Mouse (Mus musculus) urinary bladder, postnatal 4 days (tissue): ENCODE measurements around the gene Supt3.

Source experiments
- DNase-seq, 2 experiments: peaks; one replicate each; pipeline ENCODE4 v3.0.0; 2021 to 2022; ENCODE audit warnings: low spot score in 2 of 2

The Supt3 gene

GRCm38 (mm10) chr17:45056894-45057293 is 279.9 kb downstream of the Supt3 start:
- no peak for DNase-seq

DNA sequence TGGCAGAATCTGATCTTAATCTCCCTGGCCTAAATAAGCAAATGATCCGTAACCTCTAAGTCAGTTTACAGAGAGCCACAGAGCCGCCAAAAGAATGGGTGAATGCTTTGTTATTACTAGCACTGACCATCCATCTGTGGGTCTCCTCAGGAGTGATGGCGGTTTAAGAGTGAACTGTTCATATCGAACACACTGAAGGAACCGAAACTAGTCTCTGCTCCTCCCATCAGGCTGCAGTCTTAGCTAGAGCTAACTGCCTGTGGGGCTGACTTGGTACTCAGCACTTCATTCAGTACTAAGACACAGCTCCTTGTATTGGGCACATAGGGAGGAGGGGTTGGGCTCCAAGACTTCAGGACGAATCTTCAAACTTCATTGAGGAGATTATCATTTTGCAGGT is 280.8 kb downstream of the Supt3 start:
- no peak for DNase-seq

DNA sequence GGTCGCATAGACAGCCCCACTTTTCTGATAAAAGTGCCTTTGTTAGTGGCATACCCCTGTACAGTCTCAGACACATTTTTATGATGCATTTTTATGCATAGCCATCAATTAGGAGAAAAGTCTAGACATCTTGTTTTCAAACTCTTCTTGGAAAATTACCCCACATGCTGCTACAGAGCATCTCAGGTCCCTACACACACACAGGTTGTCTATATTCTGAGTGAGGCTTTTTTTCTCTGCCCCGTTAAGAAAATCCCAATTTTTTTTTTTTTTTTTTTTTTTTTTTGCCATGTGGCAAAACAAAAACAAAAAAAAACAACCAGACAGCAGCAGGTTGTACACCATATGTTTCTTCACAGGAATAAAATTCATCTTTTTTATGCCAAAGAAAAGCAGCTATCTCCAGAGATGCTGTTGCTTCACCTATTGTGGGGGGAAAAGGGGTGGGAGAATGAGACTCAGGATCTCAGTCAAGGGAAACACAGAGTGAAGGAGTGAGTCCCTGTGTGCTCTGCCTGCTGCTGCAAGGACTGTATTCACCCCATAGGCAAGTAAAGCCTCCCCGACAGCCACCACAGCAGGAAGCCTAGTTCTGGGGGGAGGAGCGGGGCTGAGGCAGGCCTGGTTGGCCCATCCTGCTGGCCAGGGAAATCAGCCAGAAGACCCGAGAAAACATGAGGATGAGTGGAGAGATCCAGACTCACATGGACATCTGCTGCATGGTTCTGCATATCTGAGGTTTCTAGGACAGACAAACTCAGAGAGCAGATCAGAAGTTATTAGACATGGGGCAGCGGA is 281.8 kb downstream of the Supt3 start:
- no peak for DNase-seq

DNA sequence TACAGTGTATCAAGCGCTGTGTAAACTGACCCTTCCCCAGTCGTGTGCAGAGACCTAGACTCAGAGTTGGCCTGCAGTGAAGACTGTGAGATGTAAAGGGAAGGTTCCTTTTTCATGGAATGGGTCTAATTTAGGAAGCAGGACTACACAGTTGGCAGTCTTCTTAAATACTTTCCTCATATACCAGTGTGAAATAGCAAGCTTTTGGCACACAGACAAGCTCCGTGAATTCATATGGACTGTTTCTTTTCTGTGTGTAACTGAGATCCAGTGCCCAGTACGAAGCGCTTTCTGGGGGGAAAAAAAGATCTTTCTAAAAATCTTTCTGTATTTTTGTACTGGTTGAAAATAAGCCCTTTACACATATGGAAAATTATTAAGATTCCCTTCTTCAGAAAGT is 286.8 kb downstream of the Supt3 start:
- no peak for DNase-seq

DNA sequence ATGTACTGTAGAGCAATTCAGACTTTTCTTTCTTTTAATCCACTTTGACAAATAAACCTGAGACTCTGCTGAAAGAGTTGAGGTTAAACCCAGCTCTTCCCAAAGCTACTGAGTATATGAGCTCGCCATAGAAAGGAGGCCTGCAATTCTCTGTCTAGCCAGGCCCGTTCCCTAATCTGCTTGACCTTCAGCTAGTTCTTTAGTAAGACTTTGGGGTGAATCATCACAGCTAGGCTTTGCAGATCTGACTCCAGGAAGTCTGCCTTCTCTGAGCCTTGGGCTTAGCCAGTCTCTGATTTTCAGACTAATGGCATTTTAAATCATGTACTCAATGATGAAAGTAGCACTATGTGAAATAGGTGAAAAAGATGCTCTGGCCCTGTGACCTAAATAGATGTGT is 288.5 kb downstream of the Supt3 start:
- no peak for DNase-seq

DNA sequence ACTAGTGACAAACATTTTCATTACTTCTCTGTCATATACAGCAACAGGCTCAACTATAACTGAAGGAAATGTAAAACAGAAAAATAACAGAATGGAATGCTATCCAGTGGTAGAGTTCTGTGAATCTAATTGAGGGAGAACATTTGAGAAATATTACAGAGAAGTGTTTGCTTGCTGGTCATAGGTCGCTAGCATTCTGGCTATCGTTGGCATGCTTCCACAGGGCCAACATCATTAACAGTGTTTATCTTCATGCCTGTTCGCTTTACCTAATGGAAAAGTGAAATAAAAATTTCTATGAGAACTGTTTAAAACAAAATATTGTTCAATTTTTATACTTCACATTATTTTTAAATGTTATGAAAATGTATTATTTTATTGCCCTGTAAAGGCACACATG is 290.5 kb downstream of the Supt3 start:
- no peak for DNase-seq

GRCm38 (mm10) chr17:45068321-45068720 is 291.4 kb downstream of the Supt3 start:
- DNase-seq = no peak

GRCm38 (mm10) chr17:45072495-45073347 is 295.8 kb downstream of the Supt3 start:
- DNase-seq = no peak

DNA sequence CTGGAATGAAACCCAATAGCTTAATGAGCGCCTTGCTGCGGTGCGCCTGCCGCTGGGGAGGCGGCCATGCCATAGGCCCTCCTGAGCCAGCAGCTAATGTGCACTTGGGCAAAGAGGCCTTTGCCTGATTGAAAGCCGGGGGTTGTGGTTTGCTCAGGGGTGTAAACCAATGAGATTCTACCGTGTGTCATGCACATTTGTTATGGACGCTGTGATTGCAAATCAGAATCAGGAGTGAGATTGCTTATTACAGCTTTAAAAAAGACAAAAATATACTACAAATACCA is 296.3 kb downstream of the Supt3 start:
- no peak for DNase-seq

- DNase-seq = no peak
Measured at GRCm38 (mm10) chr17:45073779-45074178, 296.8 kb downstream of the Supt3 start.

DNA sequence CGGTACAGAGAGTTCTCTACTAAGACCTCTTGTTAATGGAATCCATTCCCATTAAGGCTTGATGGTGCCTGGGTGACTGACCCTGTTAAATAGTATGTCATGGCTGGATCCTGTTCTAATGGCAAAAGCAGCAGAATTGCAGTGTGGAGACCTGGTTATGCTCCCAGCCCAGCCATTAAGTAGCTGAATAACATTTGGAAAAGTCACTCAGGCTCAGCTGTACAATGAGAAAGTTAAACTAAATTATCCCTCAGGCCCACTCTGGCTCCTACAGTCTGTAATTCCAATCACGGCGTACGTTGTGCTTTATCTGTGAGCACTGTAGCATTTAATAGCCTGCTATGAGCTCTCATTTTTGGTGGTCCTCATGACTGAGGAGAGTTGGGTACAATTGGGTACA is 300.0 kb downstream of the Supt3 start:
- DNase-seq = no peak

DNA sequence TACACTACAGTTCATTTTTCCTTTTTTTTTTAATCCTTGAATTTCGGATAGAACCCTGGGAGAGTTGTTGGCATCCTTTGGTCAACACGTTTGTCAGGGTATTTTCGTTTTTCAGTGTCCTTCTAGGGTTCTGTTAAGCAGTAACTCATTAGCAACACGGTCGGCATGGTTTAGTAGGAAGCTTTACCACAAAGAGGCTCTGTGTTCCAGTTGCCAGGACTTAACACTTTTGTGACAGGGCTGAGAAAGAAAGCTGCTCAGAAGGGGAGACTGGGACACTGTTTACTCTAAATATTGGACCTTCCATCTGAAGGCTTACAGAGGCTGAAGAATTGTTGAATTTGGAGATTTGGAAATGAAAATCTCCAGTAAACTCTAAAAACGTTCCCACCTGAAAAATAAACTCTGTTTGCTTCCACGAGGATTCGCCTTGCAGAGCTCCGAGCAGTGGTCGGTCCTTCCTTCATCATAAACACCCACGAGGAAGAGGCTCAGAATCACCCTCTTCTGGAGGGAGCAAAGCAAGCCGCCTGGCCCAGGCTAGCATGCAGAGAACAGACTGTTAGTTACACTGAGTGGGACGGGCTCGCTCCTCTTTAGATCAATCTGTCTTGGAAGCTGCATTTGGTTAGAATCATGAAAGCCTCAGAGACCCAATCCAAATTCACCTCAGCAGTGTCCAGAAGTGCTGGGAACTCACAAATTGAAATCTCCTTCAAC is 301.1 kb downstream of the Supt3 start:
- no peak for DNase-seq

DNA sequence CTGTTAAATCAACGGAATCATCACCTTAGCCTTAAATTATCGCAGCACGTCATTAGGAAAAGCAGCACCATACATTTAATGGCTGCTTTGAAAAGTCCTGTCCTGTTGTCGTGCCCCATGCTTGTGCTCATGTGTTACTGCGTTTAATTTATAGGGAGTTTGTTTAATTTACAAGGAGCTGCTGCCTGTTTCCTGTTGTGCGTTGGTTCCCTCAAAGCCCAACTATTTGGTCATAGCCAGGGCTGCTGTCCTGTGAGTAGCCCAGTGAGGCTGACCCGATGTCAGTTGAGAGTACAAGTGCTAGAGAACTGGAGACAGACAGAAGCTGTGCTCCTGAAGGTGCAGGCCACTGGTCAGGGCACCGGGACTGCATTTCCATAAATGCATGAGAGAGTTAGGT is 304.6 kb downstream of the Supt3 start:
- no peak for DNase-seq

- no peak for DNase-seq
Measured at GRCm38 (mm10) chr17:45081955-45082475, 305.1 kb downstream of the Supt3 start.

- no peak for DNase-seq
Measured at GRCm38 (mm10) chr17:45086361-45086760, 309.4 kb downstream of the Supt3 start.

- peak in 1 of 2 experiments; percentile 64 for DNase-seq
Measured at GRCm38 (mm10) chr17:45087022-45087421, 310.1 kb downstream of the Supt3 start.

DNA sequence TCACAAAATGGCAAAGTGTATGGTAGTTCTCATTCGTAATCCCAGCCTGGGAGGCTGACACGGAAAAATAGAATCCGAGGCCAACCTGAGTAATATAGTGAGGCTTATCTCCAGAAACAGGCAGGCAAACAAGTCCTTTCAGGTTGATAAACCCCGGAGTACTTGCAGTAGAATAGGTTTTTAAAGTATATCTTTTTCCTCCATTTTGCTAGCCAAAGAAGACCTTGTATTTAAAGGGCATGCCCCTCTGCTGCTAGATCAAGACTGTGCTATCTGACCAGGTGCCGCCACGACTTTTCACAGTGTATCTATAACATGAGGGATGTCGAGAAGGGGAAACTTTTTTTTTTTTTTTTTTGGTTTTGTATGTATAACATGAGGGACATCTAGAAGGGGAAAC is 324.1 kb downstream of the Supt3 start:
- no peak for DNase-seq

GRCm38 (mm10) chr17:45115386-45115785 is 338.4 kb downstream of the Supt3 start:
- DNase-seq = no peak

GRCm38 (mm10) chr17:45118565-45119471 is 341.9 kb downstream of the Supt3 start:
- DNase-seq = no peak

DNA sequence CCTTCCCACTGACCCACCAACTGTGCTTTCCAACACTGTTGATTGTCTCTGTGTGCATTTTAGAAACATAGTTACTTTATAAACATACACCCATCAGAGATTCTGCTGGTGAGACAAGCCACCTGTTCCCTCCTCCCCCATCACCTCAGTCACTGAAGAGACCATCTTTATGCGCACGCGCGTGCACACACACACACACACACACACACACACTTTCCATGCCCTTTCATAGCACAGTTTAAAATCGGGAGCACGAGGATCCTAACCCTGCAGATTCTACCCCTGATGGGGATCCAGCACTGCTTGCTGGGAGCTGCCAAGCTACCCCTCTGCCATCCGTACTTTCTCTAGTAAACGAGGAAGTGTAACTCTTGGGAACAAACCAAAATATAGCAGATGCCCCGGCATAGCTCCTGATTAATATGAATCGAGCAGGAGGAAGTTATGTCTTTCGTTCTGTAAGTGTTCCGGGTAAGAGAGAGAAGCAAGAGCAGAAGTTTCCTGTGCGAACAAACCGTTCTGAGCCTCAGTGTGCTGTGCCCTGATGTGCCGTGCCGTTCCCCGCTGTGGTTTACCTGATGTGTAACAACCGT is 342.8 kb downstream of the Supt3 start:
- DNase-seq = no peak

DNA sequence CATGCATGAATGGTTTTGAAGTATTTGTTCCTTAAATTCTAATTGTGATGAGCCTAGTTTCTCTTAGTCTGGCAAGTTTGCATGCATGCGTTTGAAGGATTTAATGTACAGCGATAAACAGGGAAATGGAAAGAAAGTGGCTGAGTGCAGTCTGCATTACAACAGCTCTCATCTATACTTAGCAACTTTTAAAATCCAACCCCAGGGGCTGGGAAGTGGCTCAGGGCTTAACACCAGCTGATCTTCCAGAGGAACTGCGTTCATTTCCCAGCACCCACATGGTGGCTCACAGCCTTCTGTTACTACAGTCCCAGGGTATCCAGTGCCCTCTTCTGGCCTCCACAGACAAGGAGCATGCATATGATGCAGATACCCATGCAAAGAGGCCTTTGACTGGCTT is 346.9 kb downstream of the Supt3 start:
- DNase-seq = no peak
